Mouse (Mus musculus) mouse embryonic stem cell (cell line): ENCODE data around the gene Ncapg.
"Not testable (repeated sequence)": the region's sequence is repeated elsewhere in the genome, so short reads cannot be mapped to it uniquely, and the experiment has no call there.

ENCODE experiments used
- in situ Hi-C, 2 experiments: fragments of 300-500 bp; cut with MboI; formaldehyde crosslinking; loops; 1 replicate in 1 of 2; 3 replicates in 1 of 2; pipeline ENCODE4 v1.14.3; 2019 to 2020; ENCODE audit warnings: low sequenced_read_pairs in 2 of 2, low pct_unique_long_range_greater_than_20kb in 1 of 2, mixed read lengths in 1 of 2; ENCODE audit not compliant: unreplicated experiment in 1 of 2

Gene Ncapg

DNA sequence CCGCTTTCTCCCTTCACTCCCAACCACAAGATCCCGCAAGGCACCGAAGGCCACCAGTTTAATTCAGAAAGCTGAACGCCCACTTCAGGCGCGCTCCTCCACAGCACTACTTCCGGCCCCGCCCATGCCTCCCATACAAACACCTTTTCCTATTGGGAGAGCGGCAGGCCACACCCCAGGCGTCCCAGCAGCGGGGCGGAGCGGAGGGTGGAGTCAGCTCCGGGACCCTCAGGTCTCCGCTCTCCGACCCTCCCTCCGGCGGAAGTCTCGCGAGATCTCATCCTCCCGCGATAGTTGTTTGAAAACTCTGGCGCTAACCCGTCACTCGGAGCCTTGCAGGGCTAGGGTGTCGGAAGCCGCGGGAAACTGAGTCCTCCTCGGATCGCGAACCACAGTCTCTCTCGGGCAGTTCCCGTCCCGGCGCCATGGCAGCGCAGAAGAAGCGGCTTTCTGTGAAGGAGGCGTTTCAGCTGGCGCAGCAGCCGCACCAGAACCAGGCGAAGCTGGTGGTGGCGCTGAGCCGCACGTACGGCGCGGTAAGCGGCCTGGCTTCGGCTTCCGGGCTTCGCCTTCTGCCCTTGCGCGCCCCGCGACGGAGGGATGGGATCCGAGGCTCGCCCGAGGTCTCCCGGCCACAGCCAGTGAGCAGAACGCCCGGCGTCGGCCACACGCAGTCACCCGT lies at the start of gene Ncapg:
Ncapg (plus strand) TSS at position 322 of the 682 bp plus-strand sequence.
- in situ Hi-C loops: loop anchor here (10.0 kb wide), 1 partner anchor 135 kb away; no protein-coding TSS in a partner anchor

DNA sequence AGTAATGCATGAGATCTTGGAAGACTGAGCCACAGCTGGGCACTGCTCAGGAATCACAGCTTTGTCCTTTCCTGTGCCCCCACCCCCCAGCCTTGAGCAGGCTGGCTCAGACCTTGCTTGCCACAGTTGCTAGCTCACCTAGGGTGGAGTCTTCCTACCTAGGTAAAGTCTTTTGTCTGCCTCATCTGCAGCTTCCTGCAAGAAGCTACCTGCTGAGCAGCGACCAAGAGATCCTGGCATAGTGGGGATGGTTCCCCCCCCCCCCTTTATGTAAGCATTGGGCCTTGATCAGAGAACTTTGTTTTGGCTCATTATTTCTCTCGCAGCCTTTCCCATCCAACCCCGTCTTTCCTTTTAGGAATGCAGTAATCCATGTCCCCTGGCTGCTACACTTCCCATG lies 48.2 kb upstream of the Ncapg start:
- in situ Hi-C loops: no loop called here

DNA sequence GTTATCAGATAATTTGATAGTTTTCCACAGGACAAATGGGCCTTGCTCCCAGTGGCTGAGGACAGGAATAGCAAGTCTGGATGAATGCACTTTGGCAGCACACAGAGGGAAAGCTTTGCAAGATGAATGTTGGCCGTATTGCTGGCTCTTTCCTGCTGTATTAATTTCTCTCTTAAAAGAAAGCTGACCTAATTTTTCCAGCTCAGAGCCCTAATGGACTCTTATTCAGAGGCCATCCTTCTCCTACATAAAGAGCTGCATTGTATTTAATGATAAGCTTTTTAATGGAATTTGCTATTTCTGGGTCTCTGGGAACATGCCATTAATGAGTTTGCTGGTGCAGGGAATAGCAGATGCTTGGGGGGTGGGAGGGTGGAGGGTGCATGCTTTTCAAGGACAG lies 41.9 kb upstream of the Ncapg start:
- in situ Hi-C loops: no loop called here

DNA sequence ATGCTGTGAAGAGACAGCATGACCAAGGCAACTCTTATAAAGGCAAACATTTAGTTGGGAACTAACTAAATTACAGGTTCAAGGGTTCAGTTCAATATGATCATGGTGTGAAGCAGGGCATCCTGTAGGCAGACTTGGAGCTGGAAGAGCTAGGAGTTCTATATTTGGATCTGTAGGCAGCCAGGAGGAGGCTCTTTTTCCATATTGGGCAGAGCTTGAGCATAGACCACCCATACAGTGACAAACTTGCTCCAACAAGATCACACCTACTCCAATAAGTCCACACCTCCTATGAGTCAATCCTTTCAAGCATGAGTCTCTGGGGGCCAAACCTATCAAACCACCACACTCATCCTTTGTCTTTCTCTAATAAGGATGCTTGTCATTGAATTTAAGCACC lies 40.2 kb upstream of the Ncapg start:
- in situ Hi-C loops: no loop called here

DNA sequence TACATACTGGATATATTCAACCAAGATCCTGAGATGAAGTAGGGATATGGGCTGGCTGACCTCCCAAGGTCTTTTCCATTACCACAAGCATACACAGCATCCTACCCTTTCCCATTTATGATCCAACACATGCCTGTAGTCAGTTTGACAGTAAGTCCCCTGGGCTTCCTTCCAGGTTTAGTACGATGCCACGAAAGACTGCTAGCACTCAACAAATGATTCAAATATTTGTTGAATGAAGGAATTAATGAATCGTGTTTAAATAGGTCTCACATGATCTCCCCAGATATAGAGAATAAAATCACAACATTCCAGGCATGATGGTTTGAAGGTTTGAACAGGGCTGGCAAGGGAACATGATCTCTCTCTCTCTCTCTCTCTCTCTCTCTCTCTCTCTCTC lies 31.3 kb upstream of the Ncapg start:
- in situ Hi-C loops: no loop called here

DNA sequence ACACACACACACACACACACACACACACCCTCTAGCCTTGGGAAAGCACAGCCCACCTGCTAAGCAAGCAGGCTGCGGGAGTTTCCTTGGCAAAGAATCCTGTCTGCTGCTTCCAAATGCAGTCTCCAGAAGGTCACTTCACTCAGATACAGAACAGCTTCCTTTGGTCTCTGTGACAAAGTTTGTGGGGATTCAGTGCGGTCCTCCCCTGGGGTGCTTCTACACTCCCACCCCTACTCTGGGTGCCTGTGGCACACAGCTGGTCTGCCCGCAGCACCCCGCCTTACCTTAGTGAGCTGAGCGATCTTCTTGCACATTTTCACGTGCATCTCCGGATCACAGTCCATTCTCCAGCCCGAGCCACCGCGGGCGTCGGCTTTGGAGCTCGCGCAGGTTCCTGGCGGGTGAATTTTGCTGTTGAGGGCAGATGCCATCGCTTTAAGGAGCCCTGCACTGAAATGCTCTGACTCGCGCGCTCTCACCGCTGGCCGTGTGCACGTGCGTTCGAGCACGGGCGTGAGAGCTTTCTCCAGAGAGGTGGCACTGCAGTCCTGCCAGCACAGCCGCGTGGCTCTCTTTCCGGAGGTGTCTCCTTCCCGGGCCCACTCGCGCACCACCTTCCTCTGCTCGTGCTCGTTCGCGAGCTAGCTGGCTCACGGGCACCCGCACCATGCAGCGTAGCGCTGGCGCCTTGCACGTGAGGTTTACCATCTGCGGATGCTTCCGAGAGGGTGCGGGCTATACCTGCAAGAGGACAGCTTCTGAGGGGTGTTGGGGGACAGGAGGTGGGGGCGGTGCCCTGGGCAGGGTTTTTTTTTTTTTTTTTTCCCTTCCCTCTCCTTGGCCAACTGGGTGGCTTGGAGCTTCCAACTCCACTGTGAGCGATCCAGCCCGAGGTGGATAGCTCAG lies 30.7 kb upstream of the Ncapg start, which contains the start of gene Fam184b:
Fam184b (minus strand) TSS at position 809 of the 909 bp plus-strand sequence.
- in situ Hi-C loops: no loop called here

DNA sequence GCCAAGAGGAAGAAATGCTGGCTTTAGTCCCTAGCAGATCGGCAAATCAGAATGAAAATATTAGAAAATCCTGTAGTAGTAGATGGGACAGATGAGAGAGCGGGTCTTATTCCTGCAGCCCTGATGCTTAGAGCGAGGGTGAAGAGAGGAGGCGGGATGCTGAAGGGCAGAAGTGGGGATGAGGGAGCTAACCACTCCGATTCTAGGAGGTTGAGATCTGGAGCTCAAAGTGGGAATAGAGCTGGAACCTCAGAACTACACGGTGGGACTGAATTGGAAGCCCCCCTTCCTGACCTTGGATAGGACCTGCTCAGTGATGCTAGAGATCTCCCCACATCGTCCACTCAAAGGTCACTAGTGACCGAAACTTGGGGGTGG lies 30.0 kb upstream of the Ncapg start:
- in situ Hi-C loops: no loop called here

DNA sequence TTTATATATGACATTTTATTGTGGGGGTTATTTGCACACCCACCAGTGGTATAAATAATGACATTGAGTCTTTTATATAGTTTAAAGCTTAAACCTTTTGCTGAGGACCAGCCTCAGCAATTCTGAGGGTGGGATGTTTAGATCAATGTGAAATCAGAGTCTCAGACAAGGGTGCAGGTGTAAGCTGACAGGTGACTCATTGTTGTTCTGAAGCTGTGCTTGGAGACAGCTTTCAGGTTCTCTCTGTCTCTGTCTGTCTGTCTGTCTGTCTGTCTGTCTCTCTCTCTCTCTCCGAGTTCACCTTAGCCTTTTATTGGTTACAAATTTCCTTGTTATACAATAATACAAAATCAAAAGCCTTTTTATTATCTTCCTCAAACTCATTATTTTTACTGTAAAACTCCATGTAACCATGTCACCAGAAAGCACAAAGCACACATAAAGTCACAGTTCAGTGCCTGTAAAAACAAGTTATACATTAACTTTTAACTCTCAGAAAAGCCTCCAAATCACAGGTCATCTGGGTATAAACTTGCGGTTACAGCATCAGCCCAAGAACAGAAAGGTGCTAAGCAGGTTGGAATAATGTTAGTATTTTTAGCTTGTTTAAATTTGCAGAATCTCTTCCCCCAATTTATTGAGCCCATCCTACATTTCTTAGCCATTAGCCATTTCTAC lies 18.6 kb upstream of the Ncapg start:
- in situ Hi-C loops: no loop called here

DNA sequence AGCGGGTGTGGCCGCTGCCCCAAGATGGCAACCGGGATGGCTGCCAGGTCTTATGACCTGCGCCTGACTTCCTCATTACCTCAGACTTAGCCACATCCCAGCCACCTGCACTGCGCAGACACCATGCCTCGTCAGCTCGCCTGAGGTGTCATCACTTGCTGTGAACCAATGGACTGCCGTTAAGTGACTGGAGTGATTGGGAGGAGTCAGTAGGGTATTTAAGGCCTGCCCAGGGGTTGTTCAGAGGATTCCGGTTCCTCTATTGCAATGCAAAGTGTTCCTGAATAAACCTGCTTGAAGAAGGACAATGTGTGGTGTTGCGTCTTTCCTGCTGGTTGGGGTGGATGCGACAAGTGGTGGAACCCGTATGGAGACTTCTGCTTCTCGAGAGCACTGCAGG lies 11.3 kb upstream of the Ncapg start:
- in situ Hi-C loops: not testable (repeated sequence)

DNA sequence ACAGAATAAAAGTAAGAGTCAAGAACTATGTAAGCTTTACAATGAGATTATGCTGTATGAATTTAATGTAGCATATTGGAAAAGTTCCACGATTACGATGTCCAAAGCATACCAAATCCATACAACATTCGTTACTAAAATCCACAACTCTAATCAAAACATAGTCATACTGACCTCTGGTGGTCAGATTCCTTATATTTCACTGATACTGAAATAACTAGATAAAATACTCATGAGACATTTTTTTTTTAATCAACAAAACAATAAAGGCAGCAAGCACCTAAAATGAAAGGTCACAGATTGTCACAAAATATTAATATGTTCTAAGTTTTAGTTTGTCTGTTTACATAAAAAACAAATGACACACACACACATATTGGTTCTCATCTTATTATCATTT lies 1.4 kb upstream of the Ncapg start:
- in situ Hi-C loops: loop anchor here in 1 of 2 experiments (10.0 kb wide), 1 partner anchor 134 kb away; no protein-coding TSS in a partner anchor

DNA sequence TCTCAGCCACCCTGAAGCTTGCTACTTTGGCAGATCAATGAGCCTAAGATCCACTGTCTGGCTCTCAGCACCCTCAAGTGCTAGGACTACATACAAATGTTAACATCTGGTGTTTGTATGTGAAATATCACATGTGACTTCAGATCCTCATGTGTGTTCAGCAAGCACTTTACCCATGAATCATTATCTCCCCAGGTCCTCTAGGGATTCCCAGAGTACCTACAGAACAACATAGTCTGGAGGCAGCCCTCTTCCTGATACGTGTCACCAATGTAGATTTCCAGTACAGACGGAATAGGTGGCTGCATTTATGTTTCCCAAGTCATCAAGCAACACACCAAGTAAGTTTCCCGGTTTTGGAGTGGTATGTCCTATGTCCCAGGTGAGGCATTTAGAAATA lies 888 bp upstream of the Ncapg start:
- in situ Hi-C loops: loop anchor here in 1 of 2 experiments (10.0 kb wide), 1 partner anchor 134 kb away; no protein-coding TSS in a partner anchor

DNA sequence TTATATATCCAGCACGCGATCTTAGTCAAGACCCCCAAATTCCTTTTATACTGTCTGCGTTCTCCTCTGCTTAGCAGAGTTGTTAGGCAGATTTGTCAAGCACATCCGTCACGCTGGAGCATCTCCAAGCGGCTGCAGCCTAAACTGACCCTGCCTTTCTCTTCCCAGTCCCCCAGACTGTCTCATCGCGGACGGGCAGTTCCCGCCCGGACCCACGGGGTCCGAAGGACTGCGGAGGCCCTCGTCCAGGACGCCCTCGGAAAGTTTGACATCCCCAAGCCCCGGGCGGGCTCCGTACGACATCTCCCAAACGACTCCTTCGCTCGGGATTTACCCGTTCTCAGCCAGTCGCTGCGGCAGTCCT lies 503 bp upstream of the Ncapg start:
- in situ Hi-C loops: loop anchor here in 1 of 2 experiments (10.0 kb wide), 1 partner anchor 134 kb away; no protein-coding TSS in a partner anchor

DNA sequence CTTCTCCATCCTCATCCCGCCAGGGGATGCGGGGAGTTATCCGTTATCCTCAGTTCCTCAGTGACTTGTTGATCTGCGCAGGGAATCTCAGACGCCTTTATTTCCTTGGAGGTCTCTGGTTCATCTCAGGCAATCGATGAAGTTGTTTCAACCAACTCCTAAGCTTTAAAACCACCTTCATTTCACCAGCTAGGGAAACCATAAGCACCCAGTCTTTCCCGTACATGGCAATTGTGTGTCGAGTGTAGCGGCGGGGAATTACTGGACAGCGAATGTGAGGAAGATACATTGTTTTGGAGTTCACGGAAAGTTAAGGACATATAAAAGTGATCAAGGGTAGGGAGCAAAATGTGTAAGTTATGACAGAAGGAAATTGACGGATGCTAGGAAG lies 556 bp downstream of the Ncapg start:
- in situ Hi-C loops: loop anchor here in 1 of 2 experiments (10.0 kb wide), 1 partner anchor 135 kb away; no protein-coding TSS in a partner anchor

DNA sequence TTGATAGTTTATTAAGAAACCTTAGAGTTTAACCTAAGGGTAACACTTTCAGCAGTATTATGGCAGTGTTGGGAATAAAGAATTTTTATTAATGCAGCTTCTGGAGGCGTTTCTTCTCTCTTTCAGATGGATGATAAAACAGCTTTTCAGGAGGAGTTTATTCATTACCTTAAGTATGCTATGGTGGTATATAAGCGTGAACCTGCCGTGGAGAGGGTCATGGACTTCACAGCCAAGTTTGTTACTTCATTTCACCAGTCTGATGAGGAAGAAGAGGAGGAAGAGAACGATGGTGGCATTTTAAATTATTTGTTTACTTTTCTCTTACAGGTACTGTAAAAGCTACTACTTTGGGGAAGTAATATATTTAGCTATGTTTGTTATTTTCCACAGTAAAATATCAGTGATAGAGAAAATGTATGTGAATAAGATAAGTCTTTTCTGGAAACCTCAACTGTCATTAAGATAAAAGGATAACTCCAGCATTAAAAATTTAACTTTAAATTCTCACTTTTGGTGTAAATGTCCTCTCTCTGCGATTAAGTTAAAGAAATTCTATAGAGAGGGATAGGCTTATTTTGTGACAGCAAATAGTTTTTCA lies 1.3 kb downstream of the Ncapg start:
- in situ Hi-C loops: loop anchor here in 1 of 2 experiments (10.0 kb wide), 1 partner anchor 136 kb away; no protein-coding TSS in a partner anchor

DNA sequence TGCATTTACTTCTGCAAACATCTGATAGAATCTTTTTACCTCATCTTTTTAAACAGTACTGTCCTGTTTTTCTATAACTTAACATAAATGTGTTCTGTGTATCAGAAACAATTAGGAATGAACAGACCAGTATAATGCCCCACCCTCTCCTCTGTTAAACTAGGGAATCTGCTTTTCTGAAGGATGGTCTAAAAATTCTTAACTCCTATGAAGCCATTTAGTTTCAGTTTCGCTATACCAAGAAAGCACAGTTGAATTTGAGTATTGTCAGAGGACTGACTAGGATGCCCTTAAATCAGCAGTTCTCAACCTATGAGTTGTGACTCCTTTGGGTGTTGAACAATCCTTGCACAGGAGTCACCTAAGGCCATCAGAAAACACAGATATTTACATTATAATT lies 5.3 kb downstream of the Ncapg start:
- in situ Hi-C loops: loop anchor here in 1 of 2 experiments (10.0 kb wide), 1 partner anchor 140 kb away; no protein-coding TSS in a partner anchor

DNA sequence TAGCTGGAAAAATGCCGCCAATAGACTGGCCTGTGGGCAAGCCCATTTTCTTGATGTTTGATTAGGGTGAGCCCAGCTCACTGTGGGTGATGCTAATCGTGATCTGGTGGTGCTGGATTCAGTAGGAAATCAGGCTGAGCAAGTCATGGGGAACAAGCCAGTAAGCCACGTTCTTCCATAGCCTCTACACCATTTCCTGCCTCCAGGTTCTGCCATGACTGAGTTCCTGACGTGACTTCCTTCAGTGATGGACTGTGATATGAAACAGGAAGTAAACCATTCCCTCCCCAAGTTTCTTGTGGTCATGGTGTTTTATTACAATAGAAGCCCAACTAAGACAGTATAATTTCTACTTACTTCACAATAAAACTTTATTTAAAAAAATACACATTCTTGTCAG lies 7.9 kb downstream of the Ncapg start:
- in situ Hi-C loops: loop anchor here in 1 of 2 experiments (10.0 kb wide), 1 partner anchor 143 kb away; no protein-coding TSS in a partner anchor

DNA sequence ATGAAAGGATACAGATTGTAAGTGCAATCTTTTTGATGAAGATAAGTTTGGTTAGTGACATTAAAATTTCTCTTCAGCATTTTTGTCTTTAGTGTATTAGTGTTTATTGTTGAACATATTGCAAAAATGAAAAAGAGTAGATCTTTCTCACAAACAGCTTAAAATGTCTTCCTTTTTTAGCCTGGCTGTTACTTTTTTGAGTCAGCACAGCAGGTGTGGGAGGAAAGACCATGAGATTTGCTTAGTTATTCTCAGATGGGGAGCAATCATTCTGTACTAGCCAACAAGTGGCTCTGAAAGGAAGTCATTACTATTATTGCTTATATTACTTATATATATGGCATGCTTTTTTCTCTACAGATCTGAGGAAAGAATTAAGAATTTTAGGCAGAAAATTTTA lies 10.2 kb downstream of the Ncapg start:
- in situ Hi-C loops: loop anchor here in 1 of 2 experiments (10.0 kb wide), 2 partner anchors 145 to 175 kb away; no protein-coding TSS in a partner anchor

DNA sequence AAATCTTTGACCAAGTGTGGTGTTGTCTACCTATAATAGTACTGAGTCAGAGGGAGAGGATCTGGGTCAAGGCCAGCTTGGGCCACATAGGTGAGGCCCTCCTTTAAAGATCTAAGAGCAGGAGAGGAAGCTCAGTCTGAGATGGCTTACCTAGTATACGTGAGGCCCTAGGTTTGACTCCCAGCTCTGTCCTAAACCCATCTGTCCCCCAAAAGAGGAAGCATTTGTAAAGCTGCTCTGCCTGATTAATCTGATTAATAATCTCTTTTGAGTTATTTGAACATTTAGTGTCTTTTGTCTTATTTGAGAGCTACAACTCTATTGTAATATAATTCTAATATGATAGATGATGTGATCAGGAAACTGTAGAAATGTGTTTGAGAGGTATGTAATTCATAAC lies 13.7 kb downstream of the Ncapg start:
- in situ Hi-C loops: loop anchor here in 1 of 2 experiments (10.0 kb wide), 1 partner anchor 179 kb away; no protein-coding TSS in a partner anchor
